Mouse (Mus musculus): ENCODE measurements around the gene Hbb-bs. TPM values are rescaled to one million over a fixed set of nuclear protein-coding genes. Genes with fewer than 3 reads are reported as not detected.
"Not testable (repeated sequence)": the region's sequence is repeated elsewhere in the genome, so short reads cannot be mapped to it uniquely, and the experiment has no call there.

The Hbb-bs gene
- total RNA-seq, 1 experiment = not detected

DNA sequence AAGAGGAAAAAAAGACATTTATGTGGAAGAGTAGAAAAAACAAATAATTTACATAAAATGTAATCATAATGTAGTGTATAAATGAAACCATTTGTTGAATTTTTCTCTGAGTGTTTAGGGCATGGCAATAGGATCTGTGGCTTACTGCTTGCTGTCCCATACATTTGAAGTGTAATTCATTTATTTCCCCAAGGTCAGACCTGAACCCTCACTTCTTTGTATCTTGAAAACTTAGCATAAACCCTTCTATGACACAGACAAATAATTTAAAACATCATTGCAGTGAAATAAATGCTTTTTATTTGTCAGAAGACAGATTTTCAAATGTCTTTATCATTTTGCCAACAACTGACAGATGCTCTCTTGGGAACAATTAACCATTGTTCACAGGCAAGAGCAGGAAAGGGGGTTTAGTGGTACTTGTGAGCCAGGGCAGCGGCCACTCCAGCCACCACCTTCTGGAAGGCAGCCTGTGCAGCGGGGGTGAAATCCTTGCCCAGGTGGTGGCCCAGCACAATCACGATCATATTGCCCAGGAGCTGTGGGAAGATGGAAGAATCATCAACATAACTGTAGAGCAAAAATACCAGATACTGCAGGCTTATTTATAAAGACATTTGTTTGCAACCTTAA is 1.5 kb downstream of the Hbb-bs start:
- Histone ChIP-seq H3K36me3 (ENCODE audit: control insufficient read depth, insufficient read depth, low read length, poor library complexity, severe bottlenecking) (no peaks in the 10 kb centered on the region), H3K4me1 (ENCODE audit: control insufficient read depth in 2 of 2, insufficient read depth in 2 of 2, low read length in 2 of 2, poor library complexity in 1 of 2) (no peaks in the 10 kb centered on the region), H3K4me3 (ENCODE audit: insufficient read depth in 1 of 2, low read depth in 1 of 2, low read length in 2 of 2, poor library complexity in 1 of 2, severe bottlenecking in 1 of 2) (no peak overlapping the region), H3K9me3 (ENCODE audit: control insufficient read depth, insufficient read depth, low read depth, low read length) (no peaks in the 10 kb centered on the region), H3K27ac (ENCODE audit: insufficient read depth, low read depth, low read length, poor library complexity, severe bottlenecking) (no peak overlapping the region), H3K9ac (ENCODE audit: insufficient read depth, low read depth, low read length, poor library complexity, severe bottlenecking) (no peak overlapping the region)
- no peak for DNase-seq (ENCODE audit: low read depth, low spot score)
- TF ChIP-seq MAFK (IDR thresholded peaks at IDR 0.05; ENCODE audit: insufficient read depth, low read depth, low read length) = no peak
- no peak for TF ChIP-seq HCFC1 (IDR thresholded peaks at IDR 0.05; ENCODE audit: borderline replicate concordance, insufficient read depth, low read length)
- TF ChIP-seq CHD2 (IDR thresholded peaks at IDR 0.05; ENCODE audit: low read depth, low read length) = no peak
- no peak for TF ChIP-seq ZC3H11A (IDR thresholded peaks at IDR 0.05; ENCODE audit: borderline replicate concordance, low read depth, low read length)
- in situ Hi-C loops (cut with MboI; ENCODE audit: low sequenced_read_pairs in 2 of 2, unreplicated experiment in 2 of 2) = no loop called here

- no peaks in the 10 kb centered on the region for H3K36me3 ChIP-seq (ENCODE audit: control insufficient read depth, insufficient read depth, low read length, poor library complexity, severe bottlenecking)
- no peak for DNase-seq (ENCODE audit: low read depth, low spot score)
- no peak overlapping the region for H3K4me3 ChIP-seq (ENCODE audit: insufficient read depth in 1 of 2, low read depth in 1 of 2, low read length in 2 of 2, poor library complexity in 1 of 2, severe bottlenecking in 1 of 2)
- no peak overlapping the region for H3K9ac ChIP-seq (ENCODE audit: insufficient read depth, low read depth, low read length, poor library complexity, severe bottlenecking)
- H3K4me1 ChIP-seq (ENCODE audit: control insufficient read depth in 2 of 2, insufficient read depth in 2 of 2, low read length in 2 of 2, poor library complexity in 1 of 2) = no peaks in the 10 kb centered on the region
- no peaks in the 10 kb centered on the region for H3K9me3 ChIP-seq (ENCODE audit: control insufficient read depth, insufficient read depth, low read depth, low read length)
- no peak overlapping the region for H3K27ac ChIP-seq (ENCODE audit: insufficient read depth, low read depth, low read length, poor library complexity, severe bottlenecking)
- no peak for TF ChIP-seq ZC3H11A (IDR thresholded peaks at IDR 0.05; ENCODE audit: borderline replicate concordance, low read depth, low read length)
- TF ChIP-seq ZNF384 (IDR thresholded peaks at IDR 0.05; ENCODE audit: low read depth, low read length) = no peak
- no peak for TF ChIP-seq HCFC1 (IDR thresholded peaks at IDR 0.05; ENCODE audit: borderline replicate concordance, insufficient read depth, low read length)
- in situ Hi-C loops (cut with MboI; ENCODE audit: low sequenced_read_pairs in 2 of 2, unreplicated experiment in 2 of 2) = no loop called here
These were observed 2.2 kb downstream of the Hbb-bs start for GRCm38 (mm10) chr7:103825536-103826254.

DNA sequence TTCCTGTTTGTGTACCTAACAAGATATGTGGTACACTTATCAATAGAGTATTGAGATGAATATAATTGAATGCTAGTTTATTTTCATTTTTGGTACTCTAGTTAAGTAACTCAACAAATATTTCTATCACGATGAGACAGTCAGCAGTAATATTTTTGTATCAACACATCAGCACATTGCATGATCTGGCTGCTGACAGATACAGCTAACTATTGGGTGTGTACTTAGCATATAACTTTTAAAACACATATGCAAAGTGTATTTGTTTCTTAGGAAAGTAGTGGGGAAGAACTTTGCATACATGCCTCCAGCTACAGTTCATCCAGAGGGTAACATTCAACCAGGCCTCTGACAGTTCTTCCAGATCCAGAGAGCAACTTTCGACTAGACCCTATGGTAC is 3.3 kb downstream of the Hbb-bs start:
- no peak overlapping the region for H3K27ac ChIP-seq (ENCODE audit: insufficient read depth, low read depth, low read length, poor library complexity, severe bottlenecking)
- H3K36me3 ChIP-seq (ENCODE audit: control insufficient read depth, insufficient read depth, low read length, poor library complexity, severe bottlenecking) = no peaks in the 10 kb centered on the region
- H3K4me3 ChIP-seq (ENCODE audit: insufficient read depth in 1 of 2, low read depth in 1 of 2, low read length in 2 of 2, poor library complexity in 1 of 2, severe bottlenecking in 1 of 2) = no peak overlapping the region
- in situ Hi-C loops (cut with MboI; ENCODE audit: low sequenced_read_pairs in 2 of 2, unreplicated experiment in 2 of 2) = no loop called here
- H3K4me1 ChIP-seq (ENCODE audit: control insufficient read depth in 2 of 2, insufficient read depth in 2 of 2, low read length in 2 of 2, poor library complexity in 1 of 2) = no peaks in the 10 kb centered on the region
- no peak overlapping the region for H3K9ac ChIP-seq (ENCODE audit: insufficient read depth, low read depth, low read length, poor library complexity, severe bottlenecking)
- TF ChIP-seq ZC3H11A (IDR thresholded peaks at IDR 0.05; ENCODE audit: borderline replicate concordance, low read depth, low read length) (no peak), ZNF384 (IDR thresholded peaks at IDR 0.05; ENCODE audit: low read depth, low read length) (no peak), HCFC1 (IDR thresholded peaks at IDR 0.05; ENCODE audit: borderline replicate concordance, insufficient read depth, low read length) (no peak), MAFK (IDR thresholded peaks at IDR 0.05; ENCODE audit: insufficient read depth, low read depth, low read length) (no peak), CHD2 (IDR thresholded peaks at IDR 0.05; ENCODE audit: low read depth, low read length) (no peak)
- H3K9me3 ChIP-seq (ENCODE audit: control insufficient read depth, insufficient read depth, low read depth, low read length) = no peaks in the 10 kb centered on the region
- no peak for DNase-seq (ENCODE audit: low read depth, low spot score)

DNA sequence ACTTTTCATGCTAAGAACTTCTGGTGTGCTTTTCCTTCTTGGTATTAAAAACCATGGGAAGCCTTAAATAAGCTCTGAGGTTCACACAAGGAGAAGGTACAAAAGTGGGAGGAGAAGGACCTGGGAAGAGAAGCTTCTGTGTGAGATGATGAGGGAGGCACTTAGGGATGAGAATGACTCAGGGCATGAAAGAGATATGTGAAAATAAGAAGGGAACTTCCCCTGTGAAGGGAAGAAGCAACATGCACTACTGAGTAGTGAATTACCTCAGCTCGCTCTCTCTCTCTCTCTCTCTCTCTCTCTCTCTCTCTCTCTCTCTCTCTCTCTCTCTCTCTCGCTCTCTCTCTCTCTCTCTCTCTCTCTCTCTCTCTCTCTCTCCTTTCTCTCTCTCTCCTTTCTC is 12.8 kb downstream of the Hbb-bs start:
- in situ Hi-C loops (cut with MboI; ENCODE audit: low sequenced_read_pairs in 2 of 2, unreplicated experiment in 2 of 2); DNase-seq (ENCODE audit: low read depth, low spot score); H3K4me1 ChIP-seq (ENCODE audit: control insufficient read depth in 2 of 2, insufficient read depth in 2 of 2, low read length in 2 of 2, poor library complexity in 1 of 2); H3K36me3 ChIP-seq (ENCODE audit: control insufficient read depth, insufficient read depth, low read length, poor library complexity, severe bottlenecking); H3K9me3 ChIP-seq (ENCODE audit: control insufficient read depth, insufficient read depth, low read depth, low read length); H3K9ac ChIP-seq (ENCODE audit: insufficient read depth, low read depth, low read length, poor library complexity, severe bottlenecking); H3K4me3 ChIP-seq (ENCODE audit: insufficient read depth in 1 of 2, low read depth in 1 of 2, low read length in 2 of 2, poor library complexity in 1 of 2, severe bottlenecking in 1 of 2); H3K27ac ChIP-seq (ENCODE audit: insufficient read depth, low read depth, low read length, poor library complexity, severe bottlenecking): not testable (repeated sequence)

- H3K27ac ChIP-seq (ENCODE audit: insufficient read depth, low read depth, low read length, poor library complexity, severe bottlenecking) = no peak within 1 kb of the TSS
- in situ Hi-C loops (cut with MboI; ENCODE audit: low sequenced_read_pairs in 2 of 2, unreplicated experiment in 2 of 2) = no loop called here
- no peak for TF ChIP-seq MAFK (IDR thresholded peaks at IDR 0.05; ENCODE audit: insufficient read depth, low read depth, low read length)
- no peak for TF ChIP-seq ZNF384 (IDR thresholded peaks at IDR 0.05; ENCODE audit: low read depth, low read length)
- no peak for TF ChIP-seq ZC3H11A (IDR thresholded peaks at IDR 0.05; ENCODE audit: borderline replicate concordance, low read depth, low read length)
- TF ChIP-seq HCFC1 (IDR thresholded peaks at IDR 0.05; ENCODE audit: borderline replicate concordance, insufficient read depth, low read length) = no peak
- TF ChIP-seq CHD2 (IDR thresholded peaks at IDR 0.05; ENCODE audit: low read depth, low read length) = no peak
- no peak within 1 kb of the TSS for H3K9ac ChIP-seq (ENCODE audit: insufficient read depth, low read depth, low read length, poor library complexity, severe bottlenecking)
- no peak within 1 kb of the TSS for H3K4me3 ChIP-seq (ENCODE audit: insufficient read depth in 1 of 2, low read depth in 1 of 2, low read length in 2 of 2, poor library complexity in 1 of 2, severe bottlenecking in 1 of 2)
- H3K4me1 ChIP-seq (ENCODE audit: control insufficient read depth in 2 of 2, insufficient read depth in 2 of 2, low read length in 2 of 2, poor library complexity in 1 of 2) = no peaks in the 10 kb centered on the region
- H3K36me3 ChIP-seq (ENCODE audit: control insufficient read depth, insufficient read depth, low read length, poor library complexity, severe bottlenecking) = no peaks in the 10 kb centered on the region
- no peak for DNase-seq (ENCODE audit: low read depth, low spot score)
- H3K9me3 ChIP-seq (ENCODE audit: control insufficient read depth, insufficient read depth, low read depth, low read length) = no peaks in the 10 kb centered on the region
These were observed 14.1 kb downstream of the Hbb-bs start, which contains the start of gene Hbb-bt for GRCm38 (mm10) chr7:103813766-103814165. Hbb-bt (minus strand) TSS chr7:103813996.

DNA sequence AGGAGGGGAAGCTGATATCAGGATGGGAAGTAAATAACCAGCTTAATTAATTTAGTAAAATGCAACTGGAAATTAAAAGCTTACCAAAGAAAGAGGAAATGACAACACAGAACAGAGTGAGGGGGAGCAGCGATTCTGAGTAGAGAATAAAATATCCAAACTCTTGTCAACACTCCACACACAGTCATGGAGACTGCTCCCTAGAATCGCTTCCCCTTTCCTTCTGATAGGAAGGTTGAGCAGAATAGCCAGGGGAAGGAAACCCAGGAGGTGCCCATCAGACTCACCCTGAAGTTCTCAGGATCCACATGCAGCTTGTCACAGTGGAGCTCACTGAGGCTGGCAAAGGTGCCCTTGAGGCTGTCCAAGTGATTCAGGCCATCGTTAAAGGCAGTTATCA is 14.7 kb downstream of the Hbb-bs start:
- H3K9ac ChIP-seq (ENCODE audit: insufficient read depth, low read depth, low read length, poor library complexity, severe bottlenecking); in situ Hi-C loops (cut with MboI; ENCODE audit: low sequenced_read_pairs in 2 of 2, unreplicated experiment in 2 of 2); H3K4me1 ChIP-seq (ENCODE audit: control insufficient read depth in 2 of 2, insufficient read depth in 2 of 2, low read length in 2 of 2, poor library complexity in 1 of 2); H3K27ac ChIP-seq (ENCODE audit: insufficient read depth, low read depth, low read length, poor library complexity, severe bottlenecking); H3K9me3 ChIP-seq (ENCODE audit: control insufficient read depth, insufficient read depth, low read depth, low read length); H3K36me3 ChIP-seq (ENCODE audit: control insufficient read depth, insufficient read depth, low read length, poor library complexity, severe bottlenecking); H3K4me3 ChIP-seq (ENCODE audit: insufficient read depth in 1 of 2, low read depth in 1 of 2, low read length in 2 of 2, poor library complexity in 1 of 2, severe bottlenecking in 1 of 2); DNase-seq (ENCODE audit: low read depth, low spot score): not testable (repeated sequence)
